Mouse (Mus musculus) spleen, postnatal 36 days (tissue): ENCODE measurements around the gene C130050O18Rik.
"Not testable (repeated sequence)": the region's sequence is repeated elsewhere in the genome, so short reads cannot be mapped to it uniquely, and the experiment has no call there.

Experiments used
- DNase-seq, 2 experiments: peaks; one replicate each; pipeline ENCODE4 v3.0.0; 2022; ENCODE audit warnings: low spot score in 2 of 2, mixed read lengths in 1 of 2

C130050O18Rik gene

GRCm38 (mm10) chr5:139379771-139380384 lies 25.2 kb upstream of the C130050O18Rik start:
- DNase-seq = no peak

GRCm38 (mm10) chr5:139380385-139381248 lies 24.5 kb upstream of the C130050O18Rik start:
- peak; percentile 90 to 95 for DNase-seq

- peak; percentile 85 to 88 for DNase-seq
These were observed 23.2 kb upstream of the C130050O18Rik start for GRCm38 (mm10) chr5:139381586-139382513.

GRCm38 (mm10) chr5:139382760-139383159 lies 22.3 kb upstream of the C130050O18Rik start:
- DNase-seq = peak; percentile 72 to 79

- no peak for DNase-seq
These were observed 21.8 kb upstream of the C130050O18Rik start for GRCm38 (mm10) chr5:139383234-139383633.

- no peak for DNase-seq
These were observed 20.5 kb upstream of the C130050O18Rik start for GRCm38 (mm10) chr5:139384531-139384930.

GRCm38 (mm10) chr5:139386047-139386446 lies 19.0 kb upstream of the C130050O18Rik start:
- no peak for DNase-seq

- DNase-seq = no peak
These were observed 17.5 kb upstream of the C130050O18Rik start for GRCm38 (mm10) chr5:139387329-139388194.

GRCm38 (mm10) chr5:139388195-139388570 lies 16.9 kb upstream of the C130050O18Rik start:
- no peak for DNase-seq

GRCm38 (mm10) chr5:139388694-139389675 lies 16.1 kb upstream of the C130050O18Rik start:
- DNase-seq = peak in 1 of 2 experiments; percentile 58

GRCm38 (mm10) chr5:139389676-139390061 lies 15.4 kb upstream of the C130050O18Rik start:
- DNase-seq = peak; percentile 70 to 79

GRCm38 (mm10) chr5:139390324-139391119 lies 14.6 kb upstream of the C130050O18Rik start:
- not testable (repeated sequence) for DNase-seq

- DNase-seq = no peak
These were observed 13.6 kb upstream of the C130050O18Rik start for GRCm38 (mm10) chr5:139391309-139391990.

GRCm38 (mm10) chr5:139392219-139393196 lies 12.6 kb upstream of the C130050O18Rik start:
- DNase-seq = no peak

GRCm38 (mm10) chr5:139393197-139393588 lies 11.9 kb upstream of the C130050O18Rik start:
- DNase-seq = no peak

GRCm38 (mm10) chr5:139394399-139394798 lies 10.7 kb upstream of the C130050O18Rik start:
- no peak for DNase-seq

- no peak for DNase-seq
These were observed 9.6 kb upstream of the C130050O18Rik start for GRCm38 (mm10) chr5:139395528-139395927.
